Mouse (Mus musculus): ENCODE measurements around the gene Adora1.

DNA sequence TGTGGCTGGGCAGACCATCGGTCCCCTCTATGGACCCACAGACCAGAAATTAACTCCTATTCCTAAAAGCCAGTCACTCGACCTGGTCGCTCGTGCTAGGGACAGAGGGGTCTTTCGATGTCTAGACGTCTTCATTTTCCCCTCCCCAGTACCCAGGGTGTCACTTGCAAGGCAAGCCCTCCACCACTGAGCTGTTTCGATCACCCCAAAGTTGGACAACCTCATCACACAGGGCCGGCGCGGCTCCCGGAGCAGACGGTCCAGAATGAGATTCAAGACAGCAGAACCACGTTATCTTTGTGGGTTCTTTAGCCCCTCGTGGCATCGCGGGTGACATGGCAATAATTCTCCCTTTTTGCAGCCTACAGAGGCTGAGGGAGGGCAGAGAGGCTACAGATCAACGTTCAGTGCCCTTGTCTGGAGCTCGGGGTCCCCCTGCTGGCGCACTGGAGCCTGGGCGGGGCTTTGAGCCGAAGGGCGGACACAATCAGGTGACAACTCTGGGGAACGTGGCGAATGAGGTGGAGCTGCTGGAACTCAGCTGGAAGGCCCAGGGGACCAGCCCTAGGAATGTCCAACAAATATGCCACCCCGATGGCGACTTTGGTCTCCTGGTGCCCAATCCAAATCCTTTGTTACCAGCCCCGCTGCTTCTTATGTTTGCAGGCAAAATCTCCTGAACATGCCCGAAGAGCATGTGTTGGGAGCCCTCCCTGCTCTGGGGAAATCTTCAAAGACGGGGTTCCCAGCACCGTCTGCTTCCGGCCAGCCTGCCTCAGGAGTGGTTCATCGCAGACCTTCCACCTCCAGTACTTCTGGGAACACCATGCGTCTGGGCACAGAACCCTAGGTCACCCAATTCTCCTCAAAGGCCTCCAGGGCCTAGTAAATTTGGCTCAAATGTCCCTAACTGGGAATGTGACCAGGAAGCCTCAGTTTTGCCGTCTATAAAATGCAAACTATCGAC lies 9.0 kb upstream of the Adora1 start:
- TF ChIP-seq GATA1 (IDR thresholded peaks at IDR 0.05; ENCODE audit: low read depth, low read length) (no peak), CTCF (IDR thresholded peaks at IDR 0.05 in 2 of 3, conservative IDR thresholded peaks at IDR 0.05 in 1 of 3; ENCODE audit: control insufficient read depth in 1 of 3, insufficient read depth in 1 of 3, low read depth in 2 of 3, low read length in 3 of 3, poor library complexity in 1 of 3, severe bottlenecking in 1 of 3) (peak; percentile 68 to 97 (median 93)), USF1 (IDR thresholded peaks at IDR 0.05; ENCODE audit: low read depth, low read length) (0 out of 2 replicates have a peak, but pooled peaks have one; percentile 34), EP300 (IDR thresholded peaks at IDR 0.05; ENCODE audit: low read depth in 1 of 2, low read length in 2 of 2) (no peak)
